Mouse (Mus musculus) liver, embryonic 14.5 days (tissue): ENCODE measurements around the gene Mpc1. TPM values are rescaled to one million over a fixed set of nuclear protein-coding genes. Genes with fewer than 3 reads are reported as not detected.

Experiments
- ATAC-seq: fragments of 200-750 bp; cut with Nextera tagmentation; 2 replicates; pipeline ENCODE4 v1.8.0; 2017; ENCODE audit warnings: moderate number of reproducible peaks, mild to moderate bottlenecking, moderate library complexity; ENCODE audit not compliant: insufficient read depth
- DNase-seq, 3 experiments: peaks; one replicate each; pipeline ENCODE4 v3.0.0-alpha.2; 2012 to 2013; ENCODE audit warnings: low read depth in 3 of 3, low spot score in 3 of 3
- H3K27ac ChIP-seq: fragments of 300-500 bp; sonication (generic); 2 replicates; pipeline ENCODE4 v1.5.1; 2014; ENCODE audit warnings: moderate library complexity, mild to moderate bottlenecking, control low read depth, inconsistent platforms
- H3K27me3 ChIP-seq: fragments of 300-500 bp; sonication (generic); 2 replicates; pipeline ENCODE4 v1.6.1; 2014; ENCODE audit warnings: mild to moderate bottlenecking, low read length, moderate library complexity; ENCODE audit not compliant: control insufficient read depth, insufficient read depth
- H3K36me3 ChIP-seq: fragments of 300-500 bp; sonication (generic); replicated peaks from 2 replicates; pipeline ENCODE4 v1.6.1; 2014; ENCODE audit warnings: low read depth; ENCODE audit not compliant: control insufficient read depth, insufficient read depth
- H3K4me1 ChIP-seq, 2 experiments: fragments of 200-500 bp in 1 of 2; fragments of 300-500 bp in 1 of 2; sonication (generic) in 1 of 2; replicated peaks; 2 replicates each; pipeline ENCODE4 v1.6.1; 2012 to 2014; ENCODE audit warnings: antibody characterized with exemption in 1 of 2, inconsistent platforms in 1 of 2, low read length in 1 of 2; ENCODE audit not compliant: control insufficient read depth in 2 of 2, insufficient read depth in 2 of 2
- H3K4me2 ChIP-seq: fragments of 300-500 bp; sonication (generic); 2 replicates; pipeline ENCODE4 v1.6.1; 2014; ENCODE audit warnings: low read depth, mild to moderate bottlenecking, control low read depth, moderate library complexity
- H3K4me3 ChIP-seq, 2 experiments: fragments of 200-500 bp in 1 of 2; fragments of 300-500 bp in 1 of 2; sonication (generic) in 1 of 2; 2 replicates each; pipeline ENCODE4 v1.5.1; 2012 to 2014; ENCODE audit warnings: low read depth in 2 of 2, low read length in 2 of 2, mild to moderate bottlenecking in 2 of 2, control low read depth in 1 of 2, inconsistent platforms in 1 of 2, moderate library complexity in 1 of 2; ENCODE audit not compliant: insufficient read depth in 1 of 2
- H3K9ac ChIP-seq: fragments of 300-500 bp; sonication (generic); replicated peaks from 2 replicates; pipeline ENCODE4 v1.6.1; 2014; ENCODE audit warnings: mild to moderate bottlenecking, control low read depth, moderate library complexity
- H3K9me3 ChIP-seq: fragments of 300-500 bp; sonication (generic); 2 replicates; pipeline ENCODE4 v1.6.1; 2016; ENCODE audit warnings: low read length, mixed read lengths; ENCODE audit not compliant: control insufficient read depth
- CTCF ChIP-seq: IDR thresholded peaks from 2 replicates; pipeline ENCODE4 v1.5.1; 2016; ENCODE audit warnings: antibody characterized with exemption, low read depth, control low read depth
- EP300 ChIP-seq: IDR thresholded peaks from 2 replicates; pipeline ENCODE4 v1.6.1; 2016; ENCODE audit warnings: antibody characterized with exemption, low read depth
- WGBS: fragments of 180-500 bp; shearing (Covaris S2); extraction: QIAGEN DNeasy Blood & Tissue Kit; methylation state at CpG from one replicate; pipeline ENCODE4 v1.1.7; 2014; ENCODE audit not compliant: insufficient replicate concordance; 5-methylcytosine and 5-hydroxymethylcytosine counted together
- polyA plus RNA-seq, 2 experiments: library from polyadenylated mRNA; depleted of rRNA in 1 of 2; stranded (reverse) in 1 of 2; unstranded in 1 of 2; fragments of >200 nt; fragmentation: Nextera tagmentation in 1 of 2; extraction: Ambion mirVana in 1 of 2; gene quantifications; 2 replicates each; pipeline versions ENCODE4 v1.2.1 to v1.2.3; 2012 to 2014

Gene Mpc1
- polyA plus RNA-seq, 2 experiments: 50.5 to 151 TPM

GRCm38 (mm10) chr17:8239561-8239960 is 43.1 kb upstream of the Mpc1 start:
- no peak overlapping the region for H3K27ac ChIP-seq
- no peaks in the 10 kb centered on the region for H3K27me3 ChIP-seq
- TF ChIP-seq CTCF (no peak), EP300 (no peak)
- ATAC-seq (no peak), DNase-seq (no peak)
- no peak overlapping the region for H3K4me2 ChIP-seq
- H3K4me3 ChIP-seq: no peak overlapping the region
- no peaks in the 10 kb centered on the region for H3K4me1 ChIP-seq
- H3K9ac ChIP-seq: no peak overlapping the region
- no peaks in the 10 kb centered on the region for H3K36me3 ChIP-seq
- H3K9me3 ChIP-seq: no peaks in the 10 kb centered on the region
- 41% methylated on average over 3 of the region's 3 CpGs for WGBS

GRCm38 (mm10) chr17:8240517-8240916 is 42.2 kb upstream of the Mpc1 start:
- Histone ChIP-seq H3K27me3 (no peaks in the 10 kb centered on the region), H3K4me1 (no peaks in the 10 kb centered on the region), H3K9ac (no peak overlapping the region), H3K9me3 (no peaks in the 10 kb centered on the region), H3K36me3 (no peaks in the 10 kb centered on the region), H3K27ac (no peak overlapping the region), H3K4me3 (no peak overlapping the region), H3K4me2 (no peak overlapping the region)
- TF ChIP-seq CTCF: no peak
- DNase-seq (no peak), ATAC-seq (no peak)
- 39% methylated on average over 4 of the region's 4 CpGs for WGBS

GRCm38 (mm10) chr17:8241645-8242044 is 41.1 kb upstream of the Mpc1 start:
- DNase-seq (no peak), ATAC-seq (no peak)
- no peak for TF ChIP-seq CTCF
- no peak for TF ChIP-seq EP300
- no peaks in the 10 kb centered on the region for H3K27me3 ChIP-seq
- WGBS: 68% methylated on average over 12 of the region's 12 CpGs
- H3K9me3 ChIP-seq: no peaks in the 10 kb centered on the region
- H3K9ac ChIP-seq: no peak overlapping the region
- no peaks in the 10 kb centered on the region for H3K36me3 ChIP-seq
- H3K27ac ChIP-seq: no peak overlapping the region
- H3K4me3 ChIP-seq: no peak overlapping the region
- H3K4me1 ChIP-seq: no peaks in the 10 kb centered on the region
- H3K4me2 ChIP-seq: no peak overlapping the region

- no peak for DNase-seq
- H3K9me3 ChIP-seq: no peaks in the 10 kb centered on the region
- H3K27me3 ChIP-seq: no peaks in the 10 kb centered on the region
- no peak overlapping the region for H3K4me3 ChIP-seq
- no peak overlapping the region for H3K27ac ChIP-seq
- no peak overlapping the region for H3K4me2 ChIP-seq
- TF ChIP-seq EP300: no peak
- TF ChIP-seq CTCF: no peak
- H3K36me3 ChIP-seq: no peaks in the 10 kb centered on the region
- no peaks in the 10 kb centered on the region for H3K4me1 ChIP-seq
- H3K9ac ChIP-seq: no peak overlapping the region
- no peak for ATAC-seq
- 67% methylated on average over 11 of the region's 11 CpGs for WGBS
Measured at GRCm38 (mm10) chr17:8242186-8242585, 40.5 kb upstream of the Mpc1 start.

GRCm38 (mm10) chr17:8244124-8244523 is 38.6 kb upstream of the Mpc1 start:
- 55% methylated on average over 2 of the region's 2 CpGs for WGBS
- no peaks in the 10 kb centered on the region for H3K9me3 ChIP-seq
- H3K27ac ChIP-seq: no peak overlapping the region
- no peaks in the 10 kb centered on the region for H3K4me1 ChIP-seq
- ATAC-seq (no peak), DNase-seq (no peak)
- H3K9ac ChIP-seq: no peak overlapping the region
- H3K4me2 ChIP-seq: no peak overlapping the region
- TF ChIP-seq CTCF (no peak), EP300 (no peak)
- H3K27me3 ChIP-seq: no peaks in the 10 kb centered on the region
- H3K36me3 ChIP-seq: no peaks in the 10 kb centered on the region
- H3K4me3 ChIP-seq: no peak overlapping the region

- Histone ChIP-seq H3K36me3 (no peaks in the 10 kb centered on the region), H3K9me3 (no peaks in the 10 kb centered on the region), H3K4me3 (no peak overlapping the region), H3K4me1 (no peaks in the 10 kb centered on the region), H3K9ac (no peak overlapping the region), H3K27ac (no peak overlapping the region), H3K4me2 (no peak overlapping the region), H3K27me3 (no peaks in the 10 kb centered on the region)
- no peak for DNase-seq
- no peak for ATAC-seq
- TF ChIP-seq CTCF: no peak
- TF ChIP-seq EP300: no peak
- WGBS: 55% methylated on average over 4 of the region's 4 CpGs
Measured at GRCm38 (mm10) chr17:8246102-8246754, 36.5 kb upstream of the Mpc1 start.
